Mouse (Mus musculus): ENCODE results near the gene Myo1d. TPM values are rescaled to one million over a fixed set of nuclear protein-coding genes. Genes with fewer than 3 reads are reported as not detected.

Myo1d gene
- polyA plus RNA-seq, 1 experiment from 2014 or later = 2.1 TPM

DNA sequence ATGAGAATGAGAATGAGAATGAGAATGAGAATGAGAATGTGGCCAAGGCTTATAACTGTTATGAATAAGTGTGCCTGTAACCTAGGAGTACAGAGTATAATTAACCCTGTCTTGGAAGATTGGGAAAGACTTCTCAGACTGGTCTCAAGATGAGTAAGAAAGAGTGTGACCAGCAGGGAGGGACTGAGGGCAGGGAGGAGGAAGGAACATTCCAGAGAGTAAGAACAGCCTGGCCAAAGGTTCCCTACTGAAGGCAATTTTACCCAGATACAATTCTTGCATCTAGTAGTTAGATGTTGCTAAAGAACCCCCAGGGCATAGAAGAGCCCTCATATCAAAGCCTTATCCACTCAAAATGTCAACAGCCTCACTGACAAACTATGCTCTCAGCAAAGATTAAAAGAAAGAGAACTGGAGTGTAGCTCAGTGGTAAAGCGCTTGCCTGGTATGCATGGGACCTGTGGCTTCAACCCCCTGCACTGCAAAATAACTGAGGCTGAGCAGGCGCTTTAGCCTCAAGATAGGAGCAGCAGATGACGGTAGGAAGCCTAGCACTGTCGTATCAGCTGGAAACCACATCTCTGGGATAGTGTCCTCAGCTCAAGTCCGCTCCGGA, 7.1 kb downstream of the Myo1d start:
- Histone ChIP-seq H3K36me3 (ENCODE audit: control insufficient read depth, insufficient read depth, low read length) (no peaks in the 10 kb centered on the region), H3K9ac (ENCODE audit: low read length) (no peak overlapping the region), H3K27ac (ENCODE audit: low read depth, low read length) (no peak overlapping the region), H3K4me2 (no peak overlapping the region), H3K27me3 (ENCODE audit: control insufficient read depth, insufficient read depth, low read length) (no peaks in the 10 kb centered on the region), H3K9me3 (ENCODE audit: control insufficient read depth, low read length) (no peaks in the 10 kb centered on the region), H3K4me1 (ENCODE audit: control insufficient read depth, insufficient read depth, low read length) (0 out of 2 replicates have a peak, but pooled peaks cover 2% of the 10 kb centered on the region), H3K4me3 (ENCODE audit: low read depth, low read length) (no peak overlapping the region)
- DNase-seq (ENCODE audit: low spot score, missing footprints) = no peak
- 80% methylated on average over 6 of the region's 6 CpGs for WGBS
- ATAC-seq (ENCODE audit: low FRiP score) = no peak

DNA sequence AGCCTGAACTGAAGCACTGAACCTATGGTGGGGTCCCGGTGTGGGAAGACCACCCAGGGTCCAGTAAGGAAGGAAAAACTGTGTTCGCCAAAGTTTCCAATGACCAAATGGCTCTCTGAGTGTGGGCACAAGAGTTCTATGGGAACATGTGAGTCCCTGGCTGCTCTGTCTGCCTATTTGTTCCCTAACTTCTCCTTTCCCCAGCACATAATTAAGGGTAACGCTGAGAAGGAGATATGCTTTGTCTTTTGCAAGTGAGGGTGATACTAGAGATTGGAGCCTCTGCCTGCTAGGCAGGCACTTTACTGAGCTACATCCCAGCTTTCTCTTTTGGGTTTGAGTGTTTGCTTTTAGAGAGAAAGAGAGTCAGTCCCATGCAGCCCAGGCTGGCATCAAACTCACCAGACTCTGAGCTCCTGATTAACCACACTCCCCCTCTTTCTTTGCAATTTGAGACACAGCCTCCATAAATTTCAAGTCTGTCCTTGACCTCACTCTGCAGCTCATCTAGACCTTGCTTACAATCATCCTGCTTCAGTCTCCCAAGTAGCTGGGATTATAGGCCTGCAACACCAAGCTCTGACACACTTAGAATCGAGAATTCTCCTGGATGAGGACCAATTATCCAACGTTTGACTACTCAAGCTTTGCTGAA, 8.1 kb downstream of the Myo1d start:
- Histone ChIP-seq H3K4me2 (no peak overlapping the region), H3K4me1 (ENCODE audit: control insufficient read depth, insufficient read depth, low read length) (0 out of 2 replicates have a peak, but pooled peaks cover 2% of the 10 kb centered on the region), H3K9ac (ENCODE audit: low read length) (no peak overlapping the region), H3K27ac (ENCODE audit: low read depth, low read length) (no peak overlapping the region), H3K4me3 (ENCODE audit: low read depth, low read length) (no peak overlapping the region), H3K27me3 (ENCODE audit: control insufficient read depth, insufficient read depth, low read length) (no peaks in the 10 kb centered on the region), H3K36me3 (ENCODE audit: control insufficient read depth, insufficient read depth, low read length) (no peaks in the 10 kb centered on the region), H3K9me3 (ENCODE audit: control insufficient read depth, low read length) (no peaks in the 10 kb centered on the region)
- ATAC-seq (ENCODE audit: low FRiP score) (no peak), DNase-seq (ENCODE audit: low spot score, missing footprints) (no peak)
- WGBS = 73% methylated on average over 5 of the region's 5 CpGs

DNA sequence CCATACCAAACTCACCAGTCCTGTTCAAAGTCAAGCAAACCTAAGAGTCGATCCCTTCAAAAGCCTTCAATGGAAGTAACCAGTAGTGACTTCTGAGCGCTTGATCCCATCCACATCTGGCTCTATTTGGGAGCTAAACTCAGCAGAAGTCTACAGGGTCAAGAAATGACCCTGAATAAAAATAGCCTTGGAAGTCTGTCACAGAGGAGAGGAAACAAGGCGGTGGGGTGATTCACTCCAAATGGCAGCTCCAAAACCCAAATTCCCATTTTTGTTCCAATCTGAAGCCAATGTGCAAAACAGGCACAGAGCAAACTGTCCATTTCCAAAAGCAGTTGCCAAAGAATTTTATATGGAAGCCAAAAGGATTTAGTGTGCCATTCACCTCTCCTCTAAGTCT, 8.6 kb downstream of the Myo1d start:
- H3K27ac ChIP-seq (ENCODE audit: low read depth, low read length) = no peak overlapping the region
- no peak overlapping the region for H3K9ac ChIP-seq (ENCODE audit: low read length)
- no peaks in the 10 kb centered on the region for H3K36me3 ChIP-seq (ENCODE audit: control insufficient read depth, insufficient read depth, low read length)
- no peaks in the 10 kb centered on the region for H3K9me3 ChIP-seq (ENCODE audit: control insufficient read depth, low read length)
- H3K4me3 ChIP-seq (ENCODE audit: low read depth, low read length) = no peak overlapping the region
- 75% methylated on average over 3 of the region's 3 CpGs for WGBS
- H3K4me1 ChIP-seq (ENCODE audit: control insufficient read depth, insufficient read depth, low read length) = 0 out of 2 replicates have a peak, but pooled peaks cover 2% of the 10 kb centered on the region
- H3K27me3 ChIP-seq (ENCODE audit: control insufficient read depth, insufficient read depth, low read length) = no peaks in the 10 kb centered on the region
- no peak for ATAC-seq (ENCODE audit: low FRiP score)
- no peak overlapping the region for H3K4me2 ChIP-seq
- no peak for DNase-seq (ENCODE audit: low spot score, missing footprints)

DNA sequence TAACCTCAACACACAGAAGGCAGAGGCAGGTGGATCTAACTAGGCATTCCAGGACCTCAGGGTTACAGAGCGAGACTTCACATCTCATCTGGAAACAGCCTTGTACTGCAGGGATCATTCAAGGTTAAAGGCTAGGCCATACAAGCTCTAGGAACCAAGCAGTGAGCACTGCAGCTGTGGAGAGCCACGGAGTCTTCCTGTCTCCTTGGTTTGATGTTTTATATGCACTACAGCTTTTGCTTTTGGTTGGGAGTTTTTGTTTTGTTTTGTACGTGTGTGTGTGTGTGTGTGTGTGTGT, 12.6 kb downstream of the Myo1d start:
- Histone ChIP-seq H3K4me1 (ENCODE audit: control insufficient read depth, insufficient read depth, low read length) (0 out of 2 replicates have a peak, but pooled peaks cover 2% of the 10 kb centered on the region), H3K4me2 (no peak overlapping the region), H3K4me3 (ENCODE audit: low read depth, low read length) (no peak overlapping the region), H3K27me3 (ENCODE audit: control insufficient read depth, insufficient read depth, low read length) (no peaks in the 10 kb centered on the region), H3K9ac (ENCODE audit: low read length) (no peak overlapping the region), H3K27ac (ENCODE audit: low read depth, low read length) (no peak overlapping the region), H3K36me3 (ENCODE audit: control insufficient read depth, insufficient read depth, low read length) (no peaks in the 10 kb centered on the region), H3K9me3 (ENCODE audit: control insufficient read depth, low read length) (no peaks in the 10 kb centered on the region)
- DNase-seq (ENCODE audit: low spot score, missing footprints) (no peak), ATAC-seq (ENCODE audit: low FRiP score) (no peak)
- 78% methylated on average over 3 of the region's 3 CpGs for WGBS

DNA sequence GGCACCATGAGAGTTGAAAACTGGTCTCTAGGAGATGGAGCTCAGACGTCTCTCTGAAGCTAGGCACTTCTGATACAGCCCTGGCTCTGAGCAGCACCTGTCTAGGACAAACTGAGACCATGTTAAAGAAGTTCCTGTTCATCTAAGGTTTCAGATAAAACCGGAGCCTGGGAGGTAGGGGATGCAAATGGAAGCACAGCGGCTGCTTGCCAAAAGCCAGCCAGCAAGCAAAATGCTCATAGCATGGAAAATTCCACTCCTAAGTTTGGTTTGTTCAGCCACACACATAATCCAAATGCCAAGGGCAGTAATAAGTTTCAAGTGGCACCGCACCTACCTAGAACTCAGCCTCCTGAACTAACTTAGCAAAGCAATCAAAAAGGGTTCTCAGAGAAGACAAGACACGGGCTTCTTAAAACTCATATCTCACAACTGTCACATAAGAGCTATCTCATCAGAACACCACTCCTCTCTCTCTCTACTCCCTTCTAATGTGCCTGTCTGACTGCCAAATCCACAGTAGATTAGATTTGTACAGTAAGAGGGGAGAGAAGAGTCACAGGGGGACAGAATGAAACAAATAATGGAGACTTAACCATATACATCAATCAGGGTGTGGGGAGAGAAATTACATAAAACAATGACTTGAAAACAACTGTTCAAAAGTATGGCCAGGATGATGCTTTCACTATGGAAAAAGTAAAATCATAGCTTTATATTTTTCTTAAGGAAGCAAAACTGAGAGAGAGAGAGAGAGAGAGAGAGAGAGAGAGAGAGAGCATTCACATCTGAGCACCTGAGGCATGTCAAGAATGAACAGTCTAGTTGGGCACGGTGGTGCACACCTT, 13.1 kb downstream of the Myo1d start:
- Histone ChIP-seq H3K27ac (ENCODE audit: low read depth, low read length) (no peak overlapping the region), H3K36me3 (ENCODE audit: control insufficient read depth, insufficient read depth, low read length) (no peaks in the 10 kb centered on the region), H3K9me3 (ENCODE audit: control insufficient read depth, low read length) (no peaks in the 10 kb centered on the region), H3K27me3 (ENCODE audit: control insufficient read depth, insufficient read depth, low read length) (no peaks in the 10 kb centered on the region), H3K9ac (ENCODE audit: low read length) (no peak overlapping the region), H3K4me2 (no peak overlapping the region), H3K4me1 (ENCODE audit: control insufficient read depth, insufficient read depth, low read length) (0 out of 2 replicates have a peak, but pooled peaks cover 2% of the 10 kb centered on the region), H3K4me3 (ENCODE audit: low read depth, low read length) (no peak overlapping the region)
- 90% methylated on average over 6 of the region's 6 CpGs for WGBS
- ATAC-seq (ENCODE audit: low FRiP score) = no peak
- DNase-seq (ENCODE audit: low spot score, missing footprints) = no peak

DNA sequence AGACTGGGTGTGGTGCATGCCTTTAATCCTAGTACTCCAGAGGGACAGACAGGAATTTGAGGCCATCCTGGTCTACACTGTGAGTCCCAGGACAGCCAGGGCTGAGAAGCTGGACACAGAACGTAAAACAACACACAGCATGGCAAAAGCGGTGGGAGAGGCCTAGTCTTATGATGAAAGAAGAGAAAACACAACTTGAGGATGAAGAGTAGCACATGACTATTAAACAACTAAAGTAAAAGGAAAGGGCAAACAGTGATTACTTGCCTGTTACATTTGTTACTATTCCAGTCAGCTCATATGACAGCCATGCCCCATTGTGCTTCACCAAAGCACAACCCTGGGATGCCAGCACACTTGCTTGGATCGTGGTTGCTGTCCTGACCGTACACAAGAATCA, 13.8 kb downstream of the Myo1d start:
- Histone ChIP-seq H3K9me3 (ENCODE audit: control insufficient read depth, low read length) (no peaks in the 10 kb centered on the region), H3K36me3 (ENCODE audit: control insufficient read depth, insufficient read depth, low read length) (no peaks in the 10 kb centered on the region), H3K27me3 (ENCODE audit: control insufficient read depth, insufficient read depth, low read length) (no peaks in the 10 kb centered on the region), H3K9ac (ENCODE audit: low read length) (no peak overlapping the region), H3K27ac (ENCODE audit: low read depth, low read length) (no peak overlapping the region), H3K4me3 (ENCODE audit: low read depth, low read length) (no peak overlapping the region), H3K4me2 (no peak overlapping the region), H3K4me1 (ENCODE audit: control insufficient read depth, insufficient read depth, low read length) (no peaks in the 10 kb centered on the region)
- DNase-seq (ENCODE audit: low spot score, missing footprints) (no peak), ATAC-seq (ENCODE audit: low FRiP score) (no peak)
- 89% methylated on average over 4 of the region's 4 CpGs for WGBS

DNA sequence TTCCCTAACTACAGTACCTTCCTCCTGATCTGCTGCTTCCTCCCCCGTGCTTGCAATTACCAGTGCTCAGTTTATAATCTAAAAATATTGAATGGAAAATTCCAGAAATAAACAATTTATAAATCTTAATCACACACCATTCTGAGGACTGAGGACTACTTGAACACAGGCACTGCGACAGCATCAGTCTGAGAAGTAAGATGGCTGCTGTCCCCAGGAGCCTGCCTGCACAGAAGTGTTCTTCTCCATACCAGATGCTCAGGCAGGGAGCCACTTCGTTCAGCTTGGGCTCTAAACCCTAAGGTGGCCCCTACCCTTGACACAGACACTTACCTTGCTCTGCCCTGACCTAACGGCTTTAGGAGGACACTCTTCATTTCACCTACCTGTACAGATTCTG, 17.8 kb downstream of the Myo1d start:
- H3K9ac ChIP-seq (ENCODE audit: low read length) = no peak overlapping the region
- no peaks in the 10 kb centered on the region for H3K27me3 ChIP-seq (ENCODE audit: control insufficient read depth, insufficient read depth, low read length)
- no peak overlapping the region for H3K27ac ChIP-seq (ENCODE audit: low read depth, low read length)
- no peak overlapping the region for H3K4me3 ChIP-seq (ENCODE audit: low read depth, low read length)
- DNase-seq (ENCODE audit: low spot score, missing footprints) = no peak
- 76% methylated on average over 4 of the region's 4 CpGs for WGBS
- H3K9me3 ChIP-seq (ENCODE audit: control insufficient read depth, low read length) = no peaks in the 10 kb centered on the region
- no peak overlapping the region for H3K4me2 ChIP-seq
- no peak for ATAC-seq (ENCODE audit: low FRiP score)
- no peaks in the 10 kb centered on the region for H3K36me3 ChIP-seq (ENCODE audit: control insufficient read depth, insufficient read depth, low read length)
- no peaks in the 10 kb centered on the region for H3K4me1 ChIP-seq (ENCODE audit: control insufficient read depth, insufficient read depth, low read length)

DNA sequence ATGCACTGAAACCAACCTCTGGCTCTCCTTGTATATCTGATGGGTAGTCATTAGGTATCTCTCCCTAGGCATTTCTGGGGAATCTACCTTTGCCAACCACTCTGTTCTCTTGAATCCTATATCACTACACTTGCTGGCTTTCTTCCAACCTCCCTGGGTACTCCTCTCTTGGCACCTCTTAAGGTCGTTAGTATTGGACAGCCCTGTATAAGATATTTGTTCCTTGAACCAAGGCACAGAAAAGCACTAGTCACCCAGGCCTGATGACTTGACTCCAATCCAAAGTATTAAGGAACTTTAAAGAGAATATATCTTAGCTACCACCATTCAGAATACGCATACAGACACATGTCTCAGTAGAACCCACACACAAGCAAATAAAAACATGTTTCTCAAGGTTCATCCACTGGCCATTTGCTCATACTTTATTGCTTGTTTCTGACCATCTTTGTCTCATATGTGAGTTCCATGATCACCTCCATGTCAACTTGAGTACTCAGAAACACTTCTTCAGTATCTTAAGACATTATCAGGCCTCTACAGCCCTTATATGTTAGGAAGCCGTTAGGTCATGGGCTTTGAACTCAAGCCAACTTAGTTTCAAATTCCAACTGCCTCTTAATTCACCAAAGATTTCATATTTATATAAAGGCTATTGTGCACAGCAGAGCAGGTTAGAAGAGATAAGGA, 18.4 kb downstream of the Myo1d start:
- H3K9me3 ChIP-seq (ENCODE audit: control insufficient read depth, low read length) = no peaks in the 10 kb centered on the region
- no peaks in the 10 kb centered on the region for H3K36me3 ChIP-seq (ENCODE audit: control insufficient read depth, insufficient read depth, low read length)
- WGBS = 89% methylated on average over 3 of the region's 3 CpGs
- H3K27me3 ChIP-seq (ENCODE audit: control insufficient read depth, insufficient read depth, low read length) = no peaks in the 10 kb centered on the region
- no peak overlapping the region for H3K9ac ChIP-seq (ENCODE audit: low read length)
- no peak for DNase-seq (ENCODE audit: low spot score, missing footprints)
- H3K4me2 ChIP-seq = no peak overlapping the region
- no peak overlapping the region for H3K27ac ChIP-seq (ENCODE audit: low read depth, low read length)
- no peaks in the 10 kb centered on the region for H3K4me1 ChIP-seq (ENCODE audit: control insufficient read depth, insufficient read depth, low read length)
- ATAC-seq (ENCODE audit: low FRiP score) = no peak
- H3K4me3 ChIP-seq (ENCODE audit: low read depth, low read length) = no peak overlapping the region

DNA sequence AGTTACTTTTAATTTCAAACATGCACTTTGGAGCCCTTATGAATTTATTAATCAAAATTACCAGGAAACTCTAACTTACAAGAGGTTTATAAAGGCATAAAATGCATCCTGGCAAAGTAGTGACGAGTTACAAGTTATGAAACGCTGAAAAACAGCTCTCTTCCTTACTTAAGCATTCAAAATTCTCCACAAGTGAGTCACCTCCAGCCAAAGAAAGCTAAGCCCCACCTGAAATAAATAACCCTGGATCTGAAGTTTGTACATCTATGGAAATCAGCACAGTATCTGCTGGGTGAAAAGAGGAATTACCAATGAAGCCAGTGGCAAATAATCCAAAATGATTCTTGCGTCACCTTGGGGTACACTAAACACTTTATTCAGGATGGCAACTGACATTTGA, 20.8 kb downstream of the Myo1d start:
- no peak overlapping the region for H3K9ac ChIP-seq (ENCODE audit: low read length)
- 90% methylated on average over 3 of the region's 3 CpGs for WGBS
- H3K4me2 ChIP-seq = no peak overlapping the region
- H3K9me3 ChIP-seq (ENCODE audit: control insufficient read depth, low read length) = no peaks in the 10 kb centered on the region
- no peak for ATAC-seq (ENCODE audit: low FRiP score)
- H3K27ac ChIP-seq (ENCODE audit: low read depth, low read length) = no peak overlapping the region
- H3K27me3 ChIP-seq (ENCODE audit: control insufficient read depth, insufficient read depth, low read length) = no peaks in the 10 kb centered on the region
- H3K4me1 ChIP-seq (ENCODE audit: control insufficient read depth, insufficient read depth, low read length) = no peaks in the 10 kb centered on the region
- no peak overlapping the region for H3K4me3 ChIP-seq (ENCODE audit: low read depth, low read length)
- no peak for DNase-seq (ENCODE audit: low spot score, missing footprints)
- H3K36me3 ChIP-seq (ENCODE audit: control insufficient read depth, insufficient read depth, low read length) = no peaks in the 10 kb centered on the region
